Comparison of ENCODE assay signal across 19 mouse cellular contexts in genomic region chr15:22789696-22790095, GRCm38 (mm10).
"Had no signal": no experiment of that assay in that cellular context is flagged by ENCODE, and none has a peak within 500 bp of the region (broad histone marks: within the 10 kb centered on the region; RNA-seq: fewer than 3 reads in every experiment).

No protein-coding gene starts in this region.

- H3K9ac ChIP-seq: limb, embryonic 13.5 days; liver, embryonic 14.5 days; liver, postnatal 0 days; midbrain, embryonic 13.5 days; neural tube, embryonic 12.5 days had no signal

- H3K4me2 ChIP-seq: limb, embryonic 13.5 days; midbrain, embryonic 13.5 days; neural tube, embryonic 12.5 days had no signal

- H3K27me3 ChIP-seq: limb, embryonic 13.5 days; midbrain, embryonic 13.5 days; neural tube, embryonic 12.5 days had no signal

- H3K27ac ChIP-seq: limb, embryonic 10.5 days; limb, embryonic 13.5 days; liver, embryonic 14.5 days; macrophage; midbrain, embryonic 13.5 days; neural tube, embryonic 12.5 days had no signal

- DNase-seq: kidney, adult 18-20 months; kidney, adult 9 months; kidney, postnatal 14 days; kidney, postnatal 4 days; liver; liver, postnatal 0 days; lung, postnatal 14 days; thymus, adult 2 months; thymus, postnatal 14 days; thymus, postnatal 4 days had no signal

- ATAC-seq: inflammation-experienced regulatory T-cells, adult 6 months; intestine, embryonic 16.5 days; liver, postnatal 0 days; midbrain, embryonic 13.5 days; midbrain, embryonic 16.5 days had no signal

- H3K4me1 ChIP-seq: limb, embryonic 10.5 days; limb, embryonic 13.5 days; midbrain, embryonic 13.5 days; neural tube, embryonic 12.5 days had no signal

- H3K4me3 ChIP-seq: limb, embryonic 10.5 days; limb, embryonic 13.5 days; midbrain, embryonic 13.5 days; neural tube, embryonic 12.5 days had no signal

- H3K36me3 ChIP-seq: limb, embryonic 10.5 days; limb, embryonic 13.5 days; midbrain, embryonic 13.5 days; neural tube, embryonic 12.5 days had no signal

- H3K9me3 ChIP-seq: limb, embryonic 10.5 days; limb, embryonic 13.5 days; midbrain, embryonic 13.5 days; neural tube, embryonic 12.5 days had no signal
